In the genomic region with DNA sequence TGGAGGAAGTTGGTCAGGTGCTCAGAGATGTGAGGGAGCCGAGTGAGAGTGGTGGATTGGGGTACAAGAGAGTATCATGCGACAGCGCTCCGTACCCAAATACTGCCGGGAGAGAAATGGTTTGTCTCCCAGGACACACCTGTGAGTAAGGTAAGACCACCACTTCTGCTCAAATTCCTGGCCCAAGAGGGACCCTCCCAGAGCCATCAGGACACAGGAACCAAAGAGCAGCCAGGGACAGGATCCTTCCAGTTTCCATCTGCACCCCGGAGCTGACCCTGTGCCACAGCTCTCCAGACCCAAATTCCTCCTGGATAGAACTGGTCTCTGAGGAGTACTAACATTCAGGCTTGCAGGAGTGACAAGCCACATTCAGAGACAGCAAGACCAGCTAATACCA, we compare ENCODE assay signal across 25 mouse cellular contexts.
"Had no signal": no experiment of that assay in that cellular context is flagged by ENCODE, and none has a peak within 500 bp of the region (broad histone marks: within the 10 kb centered on the region; RNA-seq: fewer than 3 reads in every experiment).

No protein-coding gene starts in this region.

- H3K4me3 ChIP-seq: embryonic facial prominence, embryonic 10.5 days; embryonic facial prominence, embryonic 12.5 days; embryonic facial prominence, embryonic 13.5 days; embryonic facial prominence, embryonic 15.5 days; erythroblast, embryonic 14.5 days; forebrain, embryonic 10.5 days; forebrain, embryonic 12.5 days; forebrain, embryonic 13.5 days; forebrain, embryonic 15.5 days; gastrocnemius, adult 2 months; heart, embryonic 10.5 days had no signal

- H3K4me1 ChIP-seq: embryonic facial prominence, embryonic 12.5 days; forebrain, embryonic 12.5 days; forebrain, embryonic 13.5 days; forebrain, embryonic 15.5 days; heart, embryonic 10.5 days had no signal

- H3K27ac ChIP-seq: embryonic facial prominence, embryonic 10.5 days; embryonic facial prominence, embryonic 12.5 days; embryonic facial prominence, embryonic 13.5 days; embryonic facial prominence, embryonic 15.5 days; forebrain, embryonic 10.5 days; forebrain, embryonic 12.5 days; forebrain, embryonic 13.5 days; forebrain, embryonic 15.5 days; gastrocnemius, adult 2 months; heart, embryonic 10.5 days had no signal

- H3K27me3 ChIP-seq: embryonic facial prominence, embryonic 12.5 days; embryonic facial prominence, embryonic 13.5 days; embryonic facial prominence, embryonic 15.5 days; forebrain, embryonic 12.5 days; forebrain, embryonic 13.5 days; forebrain, embryonic 15.5 days had no signal

- DNase-seq: cerebellum, adult 8-10 months; cerebellum, adult 9-10 months; cerebellum, adult 9-11 months; cerebellum, postnatal 10 days; cerebellum, postnatal 14 days; cerebellum, postnatal 25 days; cerebellum, postnatal 36 days; embryo, embryonic 11 days; forebrain, postnatal 0 days; gastrocnemius, adult 2 months; gastrocnemius, postnatal 10 days; gastrocnemius, postnatal 14 days; gastrocnemius, postnatal 25 days; gastrocnemius, postnatal 36 days; heart, adult 18-20 months had no signal

- H3K9ac ChIP-seq: embryonic facial prominence, embryonic 12.5 days; embryonic facial prominence, embryonic 13.5 days; embryonic facial prominence, embryonic 15.5 days; forebrain, embryonic 12.5 days; forebrain, embryonic 13.5 days; forebrain, embryonic 15.5 days; forebrain, postnatal 0 days had no signal

- H3K36me3 ChIP-seq: embryonic facial prominence, embryonic 10.5 days; embryonic facial prominence, embryonic 12.5 days; embryonic facial prominence, embryonic 13.5 days; embryonic facial prominence, embryonic 15.5 days; forebrain, embryonic 10.5 days; forebrain, embryonic 12.5 days; forebrain, embryonic 15.5 days; heart, embryonic 10.5 days had no signal
